Mouse (Mus musculus): Measurements from ENCODE around the gene Zfp385c. TPM values are rescaled to one million over a fixed set of nuclear protein-coding genes. Genes with fewer than 3 reads are reported as not detected.

Gene Zfp385c
- polyA plus RNA-seq, 1 experiment from 2014 or later = 0.31 TPM

DNA sequence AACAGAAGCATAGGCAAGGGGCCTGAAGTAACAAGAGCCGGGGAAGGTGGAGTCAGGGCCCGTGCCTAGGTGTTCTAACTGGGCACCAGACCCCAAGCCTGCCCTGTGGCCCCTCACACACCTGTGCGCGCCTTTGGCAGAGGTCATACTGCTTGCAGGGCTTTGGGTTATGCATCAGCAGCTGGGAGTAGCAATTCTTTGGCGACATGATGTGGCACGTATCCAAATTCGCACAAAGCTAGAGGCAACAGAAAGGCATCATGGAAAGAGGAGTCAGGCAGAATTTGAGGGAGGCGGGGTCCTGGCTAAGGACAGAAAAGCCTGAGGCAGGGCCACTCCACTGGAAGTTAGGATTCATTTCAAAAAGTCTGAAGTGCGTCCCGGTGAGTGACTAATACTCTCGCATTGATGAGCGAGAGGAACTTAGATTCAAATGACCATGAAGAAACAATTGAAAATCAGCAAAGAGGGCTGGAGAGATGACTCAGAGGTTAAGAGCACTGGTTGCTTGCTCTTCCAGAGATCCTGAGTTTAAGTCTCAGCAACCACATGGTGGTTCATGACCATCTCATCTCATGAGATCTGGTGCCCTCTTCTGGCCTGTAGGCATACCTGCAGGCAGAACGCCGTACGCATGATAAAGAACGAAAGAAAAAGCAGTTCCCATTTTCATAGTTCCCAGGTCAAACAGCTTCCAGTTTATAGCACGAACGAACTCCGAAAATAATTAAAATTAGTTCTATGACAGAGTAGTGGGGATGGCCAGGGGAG, 10.0 kb upstream of the Zfp385c start:
- Histone ChIP-seq H3K4me1 (ENCODE audit: control insufficient read depth, insufficient read depth, low read length) (peaks cover 16% of the 10 kb centered on the region), H3K9me3 (ENCODE audit: control insufficient read depth, low read length) (no peaks in the 10 kb centered on the region)

DNA sequence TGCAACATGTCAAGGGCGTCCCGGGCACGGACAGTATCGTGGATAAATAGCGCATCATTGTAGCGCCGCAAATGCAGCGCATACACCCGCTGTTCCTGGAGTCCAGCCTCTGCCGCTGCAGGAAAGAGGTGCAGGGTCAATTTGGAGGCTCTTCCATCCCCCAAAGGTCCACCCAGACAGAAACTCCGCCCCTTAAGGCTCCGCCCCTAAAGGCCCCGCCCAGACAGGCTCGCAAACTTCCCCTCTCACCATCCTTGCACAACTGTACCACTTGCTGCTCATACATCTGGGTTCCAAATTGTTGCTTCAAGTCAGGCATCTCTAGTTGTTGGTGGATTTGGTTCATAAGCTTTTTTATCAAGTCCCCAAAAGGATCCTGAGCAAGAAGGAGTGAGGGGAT, 9.0 kb upstream of the Zfp385c start:
- H3K27me3 ChIP-seq (replicated peaks; ENCODE audit: control insufficient read depth, insufficient read depth, low read length) = no peaks in the 10 kb centered on the region
- 12% methylated on average over 14 of the region's 14 CpGs for WGBS
- peak overlapping the region; percentile 8; the same call in 1 of the 2 replicates for H3K9ac ChIP-seq (ENCODE audit: low read depth, low read length)
- H3K4me1 ChIP-seq (ENCODE audit: control insufficient read depth, insufficient read depth, low read length) = peaks cover 16% of the 10 kb centered on the region
- no peak overlapping the region for H3K27ac ChIP-seq (ENCODE audit: low read length)
- 0 out of 2 replicates have a peak, but pooled peaks cover under 1% of the 10 kb centered on the region for H3K36me3 ChIP-seq (ENCODE audit: control insufficient read depth, insufficient read depth, low read length)
- no peak for ATAC-seq
- H3K9me3 ChIP-seq (ENCODE audit: control insufficient read depth, low read length) = no peaks in the 10 kb centered on the region
- H3K4me2 ChIP-seq (ENCODE audit: low read depth, low read length) = peak overlapping the region; percentile 53
- H3K4me3 ChIP-seq (ENCODE audit: low read length) = peak overlapping the region; percentile 33

More for the DNA sequence above, 10.0 kb upstream of the Zfp385c start:
- peaks cover 5% of the 10 kb centered on the region for H3K36me3 ChIP-seq (ENCODE audit: control insufficient read depth, insufficient read depth, low read length)
- H3K27me3 ChIP-seq (replicated peaks; ENCODE audit: control insufficient read depth, insufficient read depth, low read length) = no peaks in the 10 kb centered on the region
- peak overlapping the region; percentile 25 for H3K4me3 ChIP-seq (ENCODE audit: low read length)
- H3K4me2 ChIP-seq (ENCODE audit: low read depth, low read length) = peak overlapping the region; percentile 43
- no peak overlapping the region for H3K27ac ChIP-seq (ENCODE audit: low read length)
- WGBS = 42% methylated on average over 19 of the region's 19 CpGs
- H3K9ac ChIP-seq (ENCODE audit: low read depth, low read length) = peak overlapping the region; percentile 23
- ATAC-seq = peak; percentile 36

DNA sequence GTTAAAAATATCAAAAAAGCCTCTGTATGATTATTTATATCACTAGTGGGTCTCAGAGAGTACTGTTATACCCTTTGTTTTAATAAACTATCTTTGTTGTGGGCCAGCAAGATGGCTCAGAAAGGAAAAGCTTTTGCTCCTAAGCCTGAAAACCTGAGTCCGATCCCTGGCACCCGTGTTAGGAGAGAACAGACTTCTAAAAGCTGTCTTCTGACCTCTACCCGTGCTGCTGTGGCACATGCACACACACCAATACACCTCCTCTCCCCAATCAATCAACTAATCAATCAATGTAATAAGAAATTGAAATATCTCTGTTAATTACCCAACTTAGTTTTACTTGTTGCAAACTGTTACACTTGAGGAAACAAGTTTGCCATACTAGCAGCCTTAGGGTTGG, 8.5 kb upstream of the Zfp385c start:
- ATAC-seq = no peak
- H3K9me3 ChIP-seq (ENCODE audit: control insufficient read depth, low read length) = no peaks in the 10 kb centered on the region
- peaks cover 16% of the 10 kb centered on the region for H3K4me1 ChIP-seq (ENCODE audit: control insufficient read depth, insufficient read depth, low read length)
- H3K4me2 ChIP-seq (ENCODE audit: low read depth, low read length) = no peak overlapping the region
- no peaks in the 10 kb centered on the region for H3K36me3 ChIP-seq (ENCODE audit: control insufficient read depth, insufficient read depth, low read length)
- H3K9ac ChIP-seq (ENCODE audit: low read depth, low read length) = no peak overlapping the region
- WGBS = 80% methylated on average over 3 of the region's 3 CpGs
- no peaks in the 10 kb centered on the region for H3K27me3 ChIP-seq (replicated peaks; ENCODE audit: control insufficient read depth, insufficient read depth, low read length)
- no peak overlapping the region for H3K27ac ChIP-seq (ENCODE audit: low read length)
- no peak overlapping the region for H3K4me3 ChIP-seq (ENCODE audit: low read length)

DNA sequence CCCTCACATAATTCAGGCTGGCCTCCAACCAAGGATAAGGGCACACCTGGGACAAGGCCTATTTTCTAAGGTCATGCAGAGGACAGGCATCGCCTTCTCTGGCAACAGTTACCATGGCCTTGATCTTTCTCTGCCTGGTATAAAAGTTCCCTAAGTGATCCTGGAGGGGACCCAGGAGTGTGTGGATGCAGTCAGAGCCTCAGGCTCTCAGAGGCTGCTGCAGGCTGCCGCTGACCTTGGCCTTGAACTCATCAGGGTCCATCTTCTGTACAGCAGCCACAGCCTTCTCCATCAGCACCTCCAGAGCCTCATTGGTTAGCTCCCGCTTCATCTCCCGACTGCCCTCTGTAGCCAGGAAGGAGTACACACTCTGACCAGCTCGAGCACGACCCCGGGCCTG, 5.7 kb upstream of the Zfp385c start:
- 68% methylated on average over 7 of the region's 7 CpGs for WGBS
- Histone ChIP-seq H3K27me3 (replicated peaks; ENCODE audit: control insufficient read depth, insufficient read depth, low read length) (no peaks in the 10 kb centered on the region), H3K9ac (ENCODE audit: low read depth, low read length) (no peak overlapping the region), H3K4me3 (ENCODE audit: low read length) (no peak overlapping the region), H3K9me3 (ENCODE audit: control insufficient read depth, low read length) (no peaks in the 10 kb centered on the region), H3K36me3 (ENCODE audit: control insufficient read depth, insufficient read depth, low read length) (no peaks in the 10 kb centered on the region), H3K27ac (ENCODE audit: low read length) (no peak overlapping the region), H3K4me1 (ENCODE audit: control insufficient read depth, insufficient read depth, low read length) (peaks cover 13% of the 10 kb centered on the region), H3K4me2 (ENCODE audit: low read depth, low read length) (no peak overlapping the region)
- no peak for ATAC-seq

DNA sequence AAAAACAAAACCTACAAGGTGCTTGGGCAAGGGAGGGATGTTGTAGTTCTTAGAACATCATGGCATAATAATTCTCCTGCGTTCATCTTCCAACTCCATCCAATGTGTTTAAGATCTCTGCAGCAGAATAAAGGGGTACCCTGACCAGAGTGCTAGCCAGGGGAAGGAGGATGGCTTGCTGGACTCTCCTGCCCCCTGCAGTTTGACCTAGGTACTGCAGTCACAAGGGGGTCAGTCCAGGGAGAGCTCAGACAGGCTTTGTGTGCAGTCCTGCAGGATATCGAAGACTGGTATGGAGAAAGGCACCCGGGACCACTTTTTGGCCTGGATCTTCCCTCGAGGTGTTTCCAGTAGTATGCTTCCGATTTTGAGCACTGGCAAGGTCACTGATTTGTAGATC, 2.7 kb upstream of the Zfp385c start:
- Histone ChIP-seq H3K27ac (ENCODE audit: low read length) (no peak overlapping the region), H3K4me2 (ENCODE audit: low read depth, low read length) (no peak overlapping the region), H3K9ac (ENCODE audit: low read depth, low read length) (no peak overlapping the region), H3K4me3 (ENCODE audit: low read length) (no peak overlapping the region), H3K36me3 (ENCODE audit: control insufficient read depth, insufficient read depth, low read length) (no peaks in the 10 kb centered on the region), H3K4me1 (ENCODE audit: control insufficient read depth, insufficient read depth, low read length) (peaks cover 9% of the 10 kb centered on the region; the same call in 1 of the 2 replicates), H3K9me3 (ENCODE audit: control insufficient read depth, low read length) (no peaks in the 10 kb centered on the region), H3K27me3 (replicated peaks; ENCODE audit: control insufficient read depth, insufficient read depth, low read length) (no peaks in the 10 kb centered on the region; the same call in none of the 2 replicates)
- 0 out of 2 replicates have a peak, but pooled peaks have one; percentile 21 for ATAC-seq
- 39% methylated on average over 5 of the region's 5 CpGs for WGBS

DNA sequence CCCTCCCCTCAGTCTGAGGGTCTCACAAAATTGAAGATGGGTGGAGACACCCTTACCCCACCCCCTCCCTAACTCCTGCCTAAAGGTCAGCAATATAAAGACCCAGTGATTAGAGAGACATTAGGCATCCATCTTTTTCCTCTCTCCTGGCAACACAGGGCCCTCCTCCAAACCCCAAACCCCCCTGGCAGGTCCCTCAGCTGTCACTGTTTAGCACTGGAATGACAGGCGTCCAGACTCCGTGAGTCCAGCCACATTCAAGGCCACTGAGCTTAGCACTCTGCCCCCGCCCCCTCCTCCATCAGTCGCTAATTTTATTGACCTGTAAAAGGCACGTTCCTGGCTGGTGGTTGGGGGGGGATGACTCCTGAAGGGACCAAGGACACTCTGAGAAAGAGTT, 899 bp upstream of the Zfp385c start:
- no peak overlapping the region for H3K4me3 ChIP-seq (ENCODE audit: low read length)
- no peak for ATAC-seq
- H3K4me1 ChIP-seq (ENCODE audit: control insufficient read depth, insufficient read depth, low read length) = peaks cover 9% of the 10 kb centered on the region; the same call in 1 of the 2 replicates
- no peaks in the 10 kb centered on the region; the same call in none of the 2 replicates for H3K27me3 ChIP-seq (replicated peaks; ENCODE audit: control insufficient read depth, insufficient read depth, low read length)
- no peak overlapping the region for H3K27ac ChIP-seq (ENCODE audit: low read length)
- H3K36me3 ChIP-seq (ENCODE audit: control insufficient read depth, insufficient read depth, low read length) = no peaks in the 10 kb centered on the region
- H3K4me2 ChIP-seq (ENCODE audit: low read depth, low read length) = no peak overlapping the region
- WGBS = 25% methylated on average over 5 of the region's 5 CpGs
- no peak overlapping the region for H3K9ac ChIP-seq (ENCODE audit: low read depth, low read length)
- no peaks in the 10 kb centered on the region for H3K9me3 ChIP-seq (ENCODE audit: control insufficient read depth, low read length)

DNA sequence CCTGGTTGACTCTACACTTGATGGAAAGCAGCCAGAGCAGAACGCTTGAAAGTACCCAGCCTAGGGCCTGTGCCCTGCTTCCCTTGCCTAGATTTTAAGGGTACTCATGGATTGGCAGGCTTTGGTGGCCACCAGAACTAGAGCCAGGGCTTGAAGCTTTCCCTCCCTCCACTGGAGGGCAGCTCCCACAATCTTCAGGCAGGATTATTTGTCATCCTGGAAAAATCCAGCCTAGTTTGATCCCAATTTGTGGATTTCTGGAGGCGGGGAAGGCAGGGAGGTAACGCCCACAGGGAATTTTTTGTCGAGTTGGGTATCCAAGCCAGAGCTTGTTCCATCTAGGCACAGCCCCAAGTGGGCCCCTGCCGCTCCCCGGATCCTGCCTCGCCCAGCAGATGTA, 1.9 kb downstream of the Zfp385c start:
- Histone ChIP-seq H3K4me2 (ENCODE audit: low read depth, low read length) (no peak overlapping the region), H3K9me3 (ENCODE audit: control insufficient read depth, low read length) (no peaks in the 10 kb centered on the region), H3K4me3 (ENCODE audit: low read length) (no peak overlapping the region), H3K36me3 (ENCODE audit: control insufficient read depth, insufficient read depth, low read length) (no peaks in the 10 kb centered on the region), H3K4me1 (ENCODE audit: control insufficient read depth, insufficient read depth, low read length) (peaks cover 9% of the 10 kb centered on the region; the same call in 1 of the 2 replicates), H3K9ac (ENCODE audit: low read depth, low read length) (no peak overlapping the region), H3K27ac (ENCODE audit: low read length) (no peak overlapping the region), H3K27me3 (replicated peaks; ENCODE audit: control insufficient read depth, insufficient read depth, low read length) (no peaks in the 10 kb centered on the region; the same call in none of the 2 replicates)
- no peak for ATAC-seq
- WGBS = 67% methylated on average over 7 of the region's 7 CpGs

DNA sequence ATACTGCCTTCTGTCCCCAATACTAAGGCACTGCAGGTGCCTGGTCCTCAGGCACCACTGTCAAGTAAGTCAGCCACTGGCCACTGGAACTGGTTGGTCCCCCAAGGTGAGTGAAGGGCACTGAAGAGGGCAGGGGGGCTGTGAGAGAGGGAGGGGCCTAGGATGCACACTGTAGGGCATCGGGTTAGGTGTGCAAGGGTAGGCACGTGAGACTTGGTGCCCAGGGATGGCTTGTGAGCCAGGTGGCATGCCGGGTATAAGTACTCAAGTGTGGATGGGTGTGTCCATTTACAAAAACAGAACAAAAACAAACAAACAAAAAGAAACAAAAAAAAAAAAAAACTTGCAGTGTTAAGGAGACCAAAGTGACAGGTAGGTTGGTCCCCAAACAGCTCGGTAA, 3.8 kb downstream of the Zfp385c start:
- H3K36me3 ChIP-seq (ENCODE audit: control insufficient read depth, insufficient read depth, low read length) = no peaks in the 10 kb centered on the region
- no peaks in the 10 kb centered on the region for H3K9me3 ChIP-seq (ENCODE audit: control insufficient read depth, low read length)
- H3K27ac ChIP-seq (ENCODE audit: low read length) = no peak overlapping the region
- peaks cover 9% of the 10 kb centered on the region; the same call in 1 of the 2 replicates for H3K4me1 ChIP-seq (ENCODE audit: control insufficient read depth, insufficient read depth, low read length)
- H3K27me3 ChIP-seq (replicated peaks; ENCODE audit: control insufficient read depth, insufficient read depth, low read length) = no peaks in the 10 kb centered on the region; the same call in none of the 2 replicates
- 83% methylated on average over 4 of the region's 4 CpGs for WGBS
- no peak overlapping the region for H3K4me3 ChIP-seq (ENCODE audit: low read length)
- no peak overlapping the region for H3K9ac ChIP-seq (ENCODE audit: low read depth, low read length)
- no peak overlapping the region for H3K4me2 ChIP-seq (ENCODE audit: low read depth, low read length)
- ATAC-seq = no peak

DNA sequence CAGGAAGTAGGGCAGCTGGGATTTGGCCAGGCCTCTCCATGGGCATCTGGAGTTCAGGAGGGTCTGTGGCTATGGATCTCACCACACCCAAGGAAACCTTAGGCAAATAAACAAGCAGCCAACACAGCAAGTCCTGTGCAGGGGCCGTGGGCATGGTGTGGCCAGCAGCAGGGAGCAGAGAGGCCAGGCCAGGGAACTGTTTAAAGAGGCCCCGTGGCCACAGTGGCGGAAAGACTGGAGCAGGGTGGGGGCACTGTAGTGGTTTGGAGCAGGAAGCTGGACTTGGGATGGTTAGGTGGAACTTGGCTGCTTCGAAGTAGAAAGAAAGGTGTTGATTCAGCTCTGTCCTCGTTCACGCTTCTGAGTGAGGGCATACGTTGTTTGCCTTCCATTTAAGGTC, 5.0 kb downstream of the Zfp385c start:
- H3K36me3 ChIP-seq (ENCODE audit: control insufficient read depth, insufficient read depth, low read length) = no peaks in the 10 kb centered on the region
- no peaks in the 10 kb centered on the region for H3K9me3 ChIP-seq (ENCODE audit: control insufficient read depth, low read length)
- ATAC-seq = no peak
- no peak overlapping the region for H3K4me2 ChIP-seq (ENCODE audit: low read depth, low read length)
- H3K9ac ChIP-seq (ENCODE audit: low read depth, low read length) = no peak overlapping the region
- WGBS = 70% methylated on average over 7 of the region's 7 CpGs
- no peak overlapping the region for H3K27ac ChIP-seq (ENCODE audit: low read length)
- no peak overlapping the region for H3K4me3 ChIP-seq (ENCODE audit: low read length)
- peaks cover 7% of the 10 kb centered on the region; the same call in 1 of the 2 replicates for H3K4me1 ChIP-seq (ENCODE audit: control insufficient read depth, insufficient read depth, low read length)
- H3K27me3 ChIP-seq (replicated peaks; ENCODE audit: control insufficient read depth, insufficient read depth, low read length) = no peaks in the 10 kb centered on the region; the same call in none of the 2 replicates
